Mouse (Mus musculus) liver (tissue): ENCODE data around the gene Dact3.

Source experiments
- DNase-seq: peaks from one replicate; pipeline ENCODE4 v3.0.0-alpha.2; 2020; ENCODE audit warnings: mixed read lengths

The Dact3 gene

DNA sequence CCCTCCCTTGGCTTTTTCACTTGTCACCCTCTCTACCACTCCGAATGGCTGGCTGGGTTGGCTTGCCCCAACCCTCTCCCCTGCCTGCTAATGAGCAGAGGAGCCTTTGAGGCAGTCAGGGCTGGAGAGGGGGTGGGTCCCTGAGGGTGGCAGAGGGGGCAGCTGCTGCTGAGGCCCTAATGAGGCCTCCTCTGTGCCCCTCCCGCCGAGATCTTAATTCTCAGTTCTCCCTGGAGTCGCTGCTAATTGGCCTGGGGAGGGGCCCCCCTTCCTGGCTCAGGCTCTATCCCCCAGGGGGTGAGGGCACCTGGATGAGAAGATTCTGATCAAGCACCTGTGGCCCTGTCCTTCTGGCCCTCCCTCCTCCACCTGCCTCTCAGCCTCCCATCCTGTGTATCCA is 19.2 kb downstream of the Dact3 start:
- no peak for DNase-seq

DNA sequence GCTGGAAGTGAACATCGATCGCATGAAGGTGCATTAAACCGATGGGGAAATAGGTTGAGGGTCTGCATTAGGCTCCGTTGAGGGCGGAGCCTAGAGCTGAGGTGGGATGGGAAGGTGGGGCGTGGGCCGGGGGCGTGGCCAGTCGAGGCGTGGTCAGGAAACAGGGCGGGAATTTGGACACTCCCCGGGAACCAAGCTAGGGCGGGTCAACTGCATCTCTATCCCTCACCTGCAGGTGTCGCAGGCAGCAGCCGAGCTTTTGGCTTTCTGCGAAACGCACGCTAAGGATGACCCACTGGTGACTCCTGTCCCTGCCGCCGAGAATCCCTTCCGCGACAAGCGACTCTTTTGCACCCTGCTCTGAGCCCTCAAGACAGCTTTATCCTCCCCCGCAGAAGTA is 19.9 kb downstream of the Dact3 start:
- peak; percentile 76 for DNase-seq

DNA sequence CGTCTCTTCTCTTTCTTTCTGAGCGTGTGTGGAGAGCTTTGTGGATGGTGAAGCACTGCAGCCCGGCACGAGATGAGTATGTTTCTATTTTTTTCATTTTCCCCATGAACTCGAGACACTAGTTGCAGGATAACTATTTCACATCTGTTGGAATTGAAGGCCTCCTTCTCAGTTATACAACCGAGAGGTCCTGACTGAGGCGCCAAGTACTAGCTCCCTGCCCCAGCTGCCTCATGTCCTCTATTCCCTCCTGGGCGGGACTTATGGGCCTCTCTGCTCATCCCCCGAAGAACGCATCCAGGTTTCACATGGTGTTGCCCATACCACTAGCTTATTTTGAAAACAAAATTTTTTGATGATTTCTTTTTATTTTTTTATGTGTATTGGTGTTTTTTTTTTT is 20.4 kb downstream of the Dact3 start:
- no peak for DNase-seq

DNA sequence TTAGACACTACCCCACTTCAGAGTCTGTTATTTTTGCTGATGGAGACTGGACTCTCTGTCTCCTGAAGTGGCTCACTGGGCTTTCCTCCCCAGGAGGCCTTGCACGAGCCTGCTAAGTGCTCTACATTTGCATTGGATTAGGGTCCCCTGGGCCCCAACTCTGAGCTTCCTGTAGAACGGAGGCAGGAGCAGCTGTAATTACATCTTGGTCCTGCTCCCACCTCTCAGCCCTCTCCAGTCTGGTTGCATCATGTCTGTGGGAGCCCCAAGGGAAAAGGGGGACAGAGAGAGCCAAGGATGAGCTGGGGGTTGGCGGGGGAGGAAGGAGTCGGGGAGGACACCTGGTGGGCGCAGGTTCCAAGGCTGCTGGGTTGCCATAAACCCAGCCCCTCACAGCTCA is 25.4 kb downstream of the Dact3 start:
- no peak for DNase-seq

DNA sequence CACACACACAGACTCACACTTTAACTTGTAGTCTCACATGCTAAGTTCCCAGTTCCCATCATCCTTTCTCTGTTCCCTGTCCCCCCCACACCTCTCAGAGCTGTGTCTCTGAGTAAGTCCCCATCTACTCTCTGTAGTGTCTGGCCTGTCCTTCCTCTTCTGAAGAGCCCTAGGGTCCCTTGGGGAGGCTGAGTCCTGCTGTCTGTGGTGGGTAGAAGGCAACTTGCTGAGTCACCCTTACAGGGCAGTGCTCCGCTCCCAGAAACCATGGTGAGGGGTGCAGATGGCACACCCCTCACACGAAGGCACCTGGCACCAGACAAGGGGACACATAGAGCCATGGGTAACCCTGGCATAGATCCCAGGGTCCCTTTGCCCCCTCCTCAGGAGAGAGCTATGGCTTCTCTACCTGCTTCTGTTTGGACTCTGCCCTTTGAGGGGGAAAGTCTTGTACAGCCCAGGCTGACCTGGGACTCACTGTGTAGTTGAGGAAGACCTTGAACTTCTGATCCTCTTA is 28.4 kb downstream of the Dact3 start:
- DNase-seq = no peak

DNA sequence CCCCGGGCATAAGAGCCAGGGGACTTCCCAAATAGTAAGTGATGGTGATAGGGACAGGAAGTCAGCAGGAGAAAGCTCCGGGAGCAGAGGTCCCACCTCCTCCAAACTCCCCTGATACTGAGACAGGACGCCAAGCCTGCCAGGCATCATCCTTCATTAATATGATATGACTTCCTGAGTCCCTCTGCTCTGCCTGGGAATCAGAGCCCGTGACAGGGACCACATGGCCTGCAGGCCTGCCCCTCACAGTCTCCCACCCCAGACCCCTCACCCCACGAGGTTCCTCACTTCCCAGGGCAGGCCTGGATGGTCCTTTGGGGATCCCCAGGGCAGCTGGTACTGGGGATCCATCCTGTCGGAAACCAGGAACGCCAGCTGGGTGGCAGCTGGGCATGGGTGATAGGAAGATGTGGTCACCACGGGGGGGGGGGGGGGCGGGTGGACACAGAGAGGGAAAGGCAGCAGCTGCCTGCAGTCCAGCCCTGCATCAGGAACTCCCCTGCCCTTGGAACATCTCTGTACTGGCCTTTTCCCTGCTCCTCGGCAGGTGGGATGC is 29.1 kb downstream of the Dact3 start:
- DNase-seq = no peak

DNA sequence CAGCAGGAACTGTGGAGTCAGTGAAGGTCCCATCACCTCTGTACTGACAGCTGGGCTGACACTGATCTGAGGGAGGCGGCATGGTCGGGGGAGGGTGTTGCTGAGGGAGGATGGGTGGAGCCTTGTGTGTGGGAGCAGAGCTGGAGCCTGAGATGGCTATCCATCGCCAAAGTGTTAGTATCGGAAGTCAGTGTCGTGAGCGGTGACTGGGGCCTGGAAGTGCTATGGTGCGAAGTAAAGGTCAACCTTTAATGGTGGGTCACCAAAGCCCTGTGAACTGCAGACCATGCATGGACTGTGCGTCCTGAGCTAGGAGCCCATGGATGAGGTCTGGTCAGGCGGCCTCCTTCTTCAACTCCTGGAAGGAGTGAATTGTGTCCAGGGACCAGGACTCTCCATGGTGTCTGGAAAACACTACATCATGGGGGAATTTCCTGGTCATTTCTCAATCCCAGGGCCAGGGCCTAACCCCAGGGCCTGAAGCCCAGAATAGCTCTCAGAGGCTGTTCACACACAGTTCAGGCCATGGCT is 30.4 kb downstream of the Dact3 start:
- DNase-seq = peak; percentile 47

DNA sequence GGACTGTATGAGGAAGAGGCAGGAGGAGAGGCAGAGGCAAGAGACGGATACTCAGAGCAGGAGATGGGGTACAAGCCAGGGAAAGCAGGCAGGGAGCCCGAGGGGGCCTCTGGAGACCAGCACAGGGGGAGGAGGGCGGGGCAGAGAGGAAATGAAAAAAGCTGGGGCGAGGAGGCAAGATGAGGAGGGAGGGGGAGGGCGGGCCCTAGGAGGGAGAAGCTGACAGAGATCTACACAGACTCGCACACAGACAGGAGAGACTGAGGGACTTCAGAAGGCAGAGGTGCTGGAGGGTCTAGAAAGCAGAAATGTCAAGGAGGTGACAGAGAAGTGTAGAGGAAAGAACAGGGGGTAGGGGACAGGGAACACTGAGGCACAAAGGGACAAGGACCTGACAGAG is 31.2 kb downstream of the Dact3 start, which contains the start of gene Ptgir:
Ptgir (plus strand) TSS at position 210 of the 400 bp plus-strand sequence.
- DNase-seq = peak; percentile 48

DNA sequence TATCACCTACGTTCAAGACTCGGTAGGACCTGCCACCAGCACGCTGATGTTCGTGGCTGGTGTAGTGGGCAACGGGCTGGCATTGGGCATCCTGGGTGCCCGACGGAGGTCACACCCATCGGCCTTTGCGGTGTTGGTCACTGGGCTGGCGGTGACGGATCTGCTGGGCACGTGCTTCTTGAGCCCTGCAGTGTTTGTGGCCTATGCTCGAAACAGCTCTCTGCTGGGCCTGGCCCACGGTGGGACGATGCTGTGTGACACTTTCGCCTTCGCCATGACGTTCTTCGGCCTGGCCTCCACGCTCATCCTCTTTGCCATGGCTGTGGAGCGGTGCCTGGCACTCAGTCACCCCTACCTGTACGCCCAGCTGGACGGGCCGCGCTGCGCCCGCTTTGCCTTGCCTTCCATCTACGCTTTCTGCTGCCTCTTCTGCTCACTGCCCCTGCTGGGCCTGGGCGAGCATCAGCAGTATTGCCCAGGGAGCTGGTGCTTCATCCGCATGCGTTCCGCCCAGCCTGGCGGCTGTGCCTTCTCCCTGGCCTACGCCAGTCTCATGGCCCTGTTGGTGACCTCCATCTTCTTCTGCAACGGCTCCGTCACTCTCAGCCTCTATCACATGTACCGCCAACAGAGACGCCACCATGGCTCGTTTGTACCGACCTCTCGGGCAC is 31.9 kb downstream of the Dact3 start:
- DNase-seq = no peak

DNA sequence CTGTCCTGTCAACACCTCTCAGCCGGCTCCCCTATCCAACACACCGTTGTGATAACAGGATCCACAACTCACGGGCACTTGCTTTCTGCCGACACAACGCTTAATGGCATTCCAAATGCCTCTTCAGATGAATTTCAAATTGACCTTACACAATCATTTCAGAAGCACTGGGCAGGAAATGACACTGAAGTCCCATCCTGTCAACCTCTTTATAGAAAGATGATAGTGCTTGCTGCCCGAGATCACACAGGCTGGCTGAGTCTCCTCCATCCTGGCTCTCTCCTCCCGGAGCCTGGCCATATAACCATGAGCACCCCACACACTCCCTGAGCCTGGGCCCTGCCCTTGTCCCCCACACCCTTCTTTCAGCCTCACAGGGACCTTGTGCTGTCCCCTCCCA is 32.7 kb downstream of the Dact3 start:
- no peak for DNase-seq

DNA sequence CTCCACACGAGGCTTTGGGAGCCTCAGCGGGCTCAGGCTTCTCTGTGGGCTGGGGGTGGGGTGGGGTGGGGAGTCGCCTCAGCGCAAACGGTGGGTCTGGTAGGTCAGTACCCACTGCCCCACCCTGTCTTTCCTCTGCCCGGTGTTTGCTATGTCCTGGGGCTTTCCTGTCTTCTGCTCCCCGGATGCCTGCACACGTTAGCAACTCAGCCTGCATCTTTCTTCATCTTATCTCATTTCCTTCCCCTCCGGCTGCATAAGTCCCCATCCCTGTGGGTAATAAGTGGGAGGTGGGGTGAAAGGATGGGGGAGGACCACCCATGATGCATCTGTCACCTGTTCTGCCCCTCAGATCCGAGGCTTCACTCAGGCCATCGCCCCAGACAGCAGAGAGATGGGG is 33.2 kb downstream of the Dact3 start:
- no peak for DNase-seq

DNA sequence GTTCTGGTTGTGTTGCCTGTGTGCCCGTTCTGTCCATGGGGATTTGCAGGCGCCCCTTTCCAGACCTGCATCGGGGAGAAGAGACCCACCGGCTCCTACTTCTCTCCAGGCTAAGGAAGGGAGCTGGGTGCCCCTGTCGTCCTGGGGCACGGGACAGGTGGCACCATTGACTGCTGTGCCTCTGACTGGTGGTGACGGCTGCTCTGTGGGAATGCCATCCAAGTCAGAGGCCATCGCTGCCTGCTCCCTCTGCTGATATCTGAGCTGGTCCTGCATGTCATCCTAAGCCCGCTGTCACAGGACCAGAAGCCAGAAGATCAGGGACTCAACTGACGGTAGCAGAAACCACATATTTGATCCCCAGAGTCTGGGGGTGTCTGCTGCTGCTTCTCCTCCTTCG is 33.7 kb downstream of the Dact3 start:
- DNase-seq = no peak

DNA sequence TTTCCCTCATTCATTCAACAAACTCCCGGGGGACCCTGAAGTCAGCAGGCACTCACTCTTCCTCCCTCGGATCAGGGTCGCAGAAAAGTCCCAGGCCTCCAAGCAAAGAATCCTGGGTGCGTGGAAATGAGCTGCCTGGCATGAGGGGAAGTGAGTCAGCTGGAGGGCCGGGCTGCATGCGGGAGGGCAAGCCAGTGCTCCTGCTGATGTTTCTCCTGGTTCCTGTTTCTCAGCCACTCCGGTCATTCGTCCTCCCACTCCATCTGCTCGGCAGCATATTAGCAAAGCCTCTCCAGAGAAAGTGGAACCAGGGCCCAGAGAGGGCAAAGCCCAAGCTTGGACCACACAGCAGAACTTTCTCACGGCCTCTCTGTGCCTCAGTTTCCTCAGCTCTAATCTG is 34.8 kb downstream of the Dact3 start:
- no peak for DNase-seq

DNA sequence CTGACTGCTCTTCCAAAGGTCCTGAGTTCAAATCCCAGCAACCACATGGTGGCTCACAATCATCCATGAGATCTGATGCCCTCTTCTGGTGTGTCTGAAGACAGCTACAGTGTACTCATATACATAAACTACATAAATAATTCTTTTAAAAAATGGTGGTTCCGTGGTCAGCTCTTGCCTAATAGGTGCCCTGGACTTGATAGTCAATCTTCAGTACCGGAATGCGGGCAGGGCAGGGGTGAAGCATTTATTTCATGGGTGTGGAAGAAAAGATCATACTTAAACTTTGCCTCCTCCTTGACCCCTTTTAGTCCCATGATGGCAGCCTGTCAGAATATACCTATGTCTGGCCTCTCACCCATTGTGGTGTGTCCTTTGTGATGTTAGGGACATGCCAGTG is 36.8 kb downstream of the Dact3 start:
- DNase-seq = no peak

DNA sequence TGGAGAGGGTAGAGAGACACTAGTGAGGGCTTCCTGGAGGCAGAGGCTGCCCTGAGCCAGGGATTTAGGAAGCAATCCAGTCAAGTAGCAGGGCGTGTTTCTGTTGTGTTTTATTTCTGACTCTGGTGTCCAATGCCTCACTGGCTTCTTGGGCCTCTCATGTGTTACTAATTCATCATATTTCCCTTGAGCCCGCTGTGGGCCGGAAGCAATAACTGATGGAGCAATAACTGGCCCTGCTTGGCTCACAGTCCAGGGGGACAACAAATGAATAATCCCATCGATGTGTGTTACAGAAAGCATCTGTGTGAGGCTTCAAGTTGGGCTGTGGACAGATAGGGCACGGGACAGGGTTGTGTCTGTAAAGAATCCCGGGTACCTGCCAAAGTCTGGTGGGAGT is 37.2 kb downstream of the Dact3 start:
- DNase-seq = no peak

DNA sequence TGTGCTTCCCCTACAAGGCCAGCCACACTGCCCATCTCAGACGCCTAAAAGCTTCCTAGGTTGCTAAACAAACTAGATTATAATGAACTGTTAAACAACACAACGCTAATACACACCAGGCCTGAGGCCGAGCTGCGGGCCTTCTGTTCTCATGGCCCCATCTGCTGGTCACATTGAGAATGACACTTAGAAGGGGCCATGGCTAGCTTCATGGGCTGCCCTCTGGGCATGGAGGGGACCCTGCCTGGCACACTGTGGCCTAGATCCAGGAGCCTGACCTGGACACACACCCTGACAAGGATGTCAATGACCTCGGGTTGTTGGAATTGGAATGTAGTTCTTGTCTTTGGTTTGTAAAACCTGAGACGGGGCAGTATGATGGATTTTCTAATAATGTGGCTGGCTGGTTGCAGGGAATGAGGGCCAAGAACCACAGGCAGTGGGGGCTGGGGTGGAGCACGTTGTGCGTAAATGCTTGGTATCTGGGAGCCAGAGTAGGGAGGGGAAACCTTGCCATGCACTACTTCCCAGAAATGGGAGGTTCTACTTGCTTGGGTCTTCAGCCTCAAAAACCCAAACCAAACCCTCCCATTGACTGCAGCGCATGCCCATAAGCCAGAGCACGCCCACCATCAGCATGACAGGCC is 38.8 kb downstream of the Dact3 start:
- peak; percentile 64 for DNase-seq

DNA sequence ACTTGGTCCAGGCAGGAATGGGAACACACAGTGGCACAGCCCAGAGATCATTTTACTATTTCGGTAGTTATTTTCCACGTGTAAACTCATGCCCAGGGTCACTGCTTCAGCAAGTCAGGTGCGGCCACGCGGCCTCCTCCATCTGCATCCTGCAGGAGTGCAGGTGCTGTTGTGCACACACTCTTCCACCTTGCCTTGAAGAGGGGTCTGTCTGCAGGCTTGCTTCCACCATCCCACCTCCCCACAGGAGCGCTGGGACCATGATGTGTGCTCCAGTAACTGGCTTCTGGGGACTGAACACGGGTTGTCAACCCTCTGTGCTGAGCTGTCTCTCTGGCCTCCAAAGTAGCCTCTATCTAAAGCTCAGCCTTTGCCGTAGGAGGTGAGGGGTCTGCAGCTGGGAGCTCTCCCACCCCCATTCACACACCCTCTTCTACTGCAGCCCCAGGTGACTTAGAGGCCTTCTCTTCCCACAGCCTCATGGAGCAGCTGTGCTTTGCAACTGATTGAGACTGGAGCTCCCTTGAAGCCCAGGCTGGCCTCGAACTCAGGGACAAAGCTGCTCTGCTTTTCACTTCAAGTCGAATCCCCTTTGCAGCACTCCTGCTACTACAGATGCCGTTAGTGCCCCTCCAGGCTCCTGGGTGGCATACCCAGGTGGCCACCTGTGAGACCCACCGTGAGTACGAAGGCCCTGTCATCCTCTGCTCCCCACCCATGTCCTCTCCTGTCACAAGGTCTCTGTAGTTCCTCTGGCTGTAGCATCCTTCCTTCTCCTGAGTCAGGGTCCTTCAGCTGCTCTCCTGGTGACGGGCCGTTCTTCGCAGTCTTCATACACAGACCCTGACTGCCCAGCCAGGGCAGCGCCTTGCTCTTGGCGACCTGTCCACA is 39.6 kb downstream of the Dact3 start:
- no peak for DNase-seq

DNA sequence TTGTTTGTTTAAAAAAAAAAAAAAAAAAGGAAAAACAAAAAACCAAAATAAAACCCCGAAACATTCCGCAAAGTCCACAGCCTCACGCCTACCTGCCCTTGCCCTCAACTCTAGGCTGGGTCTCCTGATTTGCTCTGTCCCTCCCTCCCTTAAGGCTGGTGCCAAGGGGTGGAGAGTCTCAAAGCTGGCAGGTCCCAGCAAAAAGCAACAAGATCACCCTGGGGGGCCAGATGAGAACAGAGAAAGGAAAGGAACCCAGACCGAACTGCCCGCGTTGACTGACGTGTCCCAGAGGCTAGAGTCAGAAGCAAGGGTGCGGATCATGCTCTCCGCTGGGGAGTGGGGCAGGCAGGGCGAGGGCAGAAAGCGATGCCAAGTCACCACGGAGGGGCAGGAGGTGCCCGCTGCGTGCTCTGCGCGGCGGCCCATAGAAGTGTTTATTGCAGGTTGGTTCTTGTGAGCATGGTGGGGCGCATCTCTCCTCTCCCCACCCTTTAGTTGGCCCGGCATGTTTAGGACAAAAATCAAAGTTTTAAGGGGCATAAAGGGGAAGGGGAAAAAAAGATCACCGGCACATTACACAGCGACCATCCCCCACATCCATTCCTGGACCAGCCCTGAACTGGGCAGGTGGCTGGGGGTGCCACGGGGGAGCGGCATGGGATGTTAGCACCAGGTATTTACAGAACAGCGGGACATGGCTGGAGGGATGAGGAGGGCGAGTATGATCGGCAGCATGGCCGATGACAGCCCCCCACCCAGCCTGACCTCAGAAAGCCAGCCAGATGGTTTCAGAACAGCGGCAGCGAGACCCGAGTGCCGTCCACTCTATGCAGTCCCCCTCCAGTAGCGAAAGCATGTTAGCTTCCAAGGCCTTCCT is 40.6 kb downstream of the Dact3 start:
- DNase-seq = no peak

DNA sequence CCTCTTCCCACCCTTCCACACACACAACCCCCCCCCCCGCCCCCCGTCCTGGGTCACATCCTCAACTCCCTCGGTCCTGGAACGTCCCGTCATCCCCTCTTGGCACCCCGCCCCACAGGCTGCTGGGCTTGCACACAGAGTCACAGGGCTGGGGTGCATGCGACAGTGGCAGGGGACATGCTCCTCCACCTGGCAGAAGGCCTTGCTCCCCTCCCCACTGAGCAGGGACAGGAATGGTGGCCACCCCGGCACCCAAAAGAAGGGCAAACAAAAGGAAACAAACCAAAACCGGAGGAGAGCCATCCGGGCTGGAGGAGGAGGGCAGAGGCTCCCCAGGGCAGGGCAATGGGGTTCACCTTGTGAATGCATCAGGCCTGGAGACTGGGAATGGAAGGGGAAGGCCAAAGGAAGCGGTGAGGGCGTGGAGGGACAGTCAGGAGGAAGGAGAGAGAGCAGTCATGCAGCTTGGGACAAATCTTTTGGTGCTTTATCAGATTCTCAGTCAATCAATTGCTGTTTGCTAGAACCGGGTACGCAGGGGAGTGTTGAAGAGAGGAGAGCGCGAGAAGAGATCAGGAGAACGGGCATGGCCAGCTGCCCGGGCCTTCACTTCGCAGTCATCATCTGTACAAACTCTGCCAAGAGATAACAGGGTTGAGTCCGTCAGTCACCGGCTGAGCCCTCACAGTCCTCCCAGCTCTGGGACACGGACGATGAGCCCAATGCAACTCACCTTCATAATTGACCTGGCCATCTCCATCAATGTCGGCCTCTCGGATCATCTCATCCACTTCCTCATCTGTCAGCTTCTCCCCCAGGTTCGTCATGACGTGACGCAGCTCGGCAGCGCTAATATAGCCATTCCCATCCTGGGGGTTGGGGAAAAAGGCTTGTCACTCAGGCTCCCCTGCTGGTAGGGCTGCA is 41.5 kb downstream of the Dact3 start:
- DNase-seq = no peak

DNA sequence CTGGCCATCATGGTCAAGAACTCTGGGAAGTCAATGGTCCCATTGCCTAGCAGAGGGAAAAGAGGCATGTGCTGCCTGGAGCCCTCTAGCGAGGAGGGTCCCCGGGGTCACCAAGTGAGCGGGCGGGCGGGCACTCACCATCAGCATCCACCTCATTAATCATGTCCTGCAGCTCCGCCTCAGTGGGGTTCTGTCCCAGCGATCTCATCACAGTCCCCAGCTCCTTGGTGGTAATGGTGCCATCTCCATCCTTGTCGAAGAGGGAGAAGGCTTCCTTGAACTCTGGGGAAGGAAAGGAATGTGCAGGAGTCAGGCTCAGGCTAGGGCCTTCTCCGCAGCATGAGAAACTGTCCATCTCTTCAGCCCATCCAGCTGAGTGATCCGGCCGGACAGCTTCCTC is 42.3 kb downstream of the Dact3 start:
- no peak for DNase-seq

DNA sequence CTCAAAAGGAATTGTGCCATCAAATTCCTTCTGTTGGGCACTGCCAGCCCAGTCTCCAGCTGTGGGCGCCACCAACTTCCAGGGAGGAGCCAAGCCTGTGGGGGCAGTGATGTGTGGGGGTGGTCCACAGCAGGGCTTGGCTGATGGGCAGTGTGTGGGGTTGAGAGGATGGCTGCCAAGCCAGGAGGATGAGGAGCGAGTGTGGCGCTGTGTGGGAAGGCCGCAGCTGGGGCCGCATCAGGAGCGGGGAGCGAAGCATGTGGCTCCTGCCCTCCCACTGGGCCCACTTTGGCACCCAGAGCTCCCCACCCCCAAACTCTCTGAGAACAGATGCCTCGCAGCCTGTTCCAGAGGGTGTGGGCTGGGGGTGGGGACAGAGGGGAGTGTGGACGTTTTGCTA is 42.9 kb downstream of the Dact3 start:
- no peak for DNase-seq
